ENCODE assay signal across 18 mouse cellular contexts in genomic region chr11:102268520-102269244, GRCm38 (mm10). TPM values are rescaled to one million over a fixed set of nuclear protein-coding genes. Genes with fewer than 3 reads are reported as not detected.
DNase-seq lines count a peak whose midpoint lies in the region; ATAC-seq and TF ChIP-seq lines count a peak whose summit lies in the region.
"Had no signal": no experiment of that assay in that cellular context is flagged by ENCODE, and none has a peak within 500 bp of the region (broad histone marks: within the 10 kb centered on the region; RNA-seq: fewer than 3 reads in every experiment).

Gene Asb16, plus strand, starts transcription at chr11:102268743.

- peak within 1 kb of the TSS; percentile 9; the same call in 1 of the 2 replicates for H3K4me2 ChIP-seq in heart, embryonic 13.5 days
- no peak within 1 kb of the TSS for H3K4me2 ChIP-seq in midbrain, embryonic 11.5 days
- H3K4me2 ChIP-seq in midbrain, postnatal 0 days (ENCODE audit: low read depth, low read length, poor library complexity, severe bottlenecking): no peak within 1 kb of the TSS
- H3K4me2 ChIP-seq in forebrain, embryonic 13.5 days: no peak within 1 kb of the TSS
- no peak within 1 kb of the TSS; the same call in 1 of the 2 replicates for H3K4me2 ChIP-seq in midbrain, embryonic 16.5 days (ENCODE audit: low read length)

- 0 out of 2 replicates have a peak within 1 kb of the TSS, but pooled peaks have one; percentile 28 for H3K27ac ChIP-seq in heart, embryonic 13.5 days (replicated peaks)
- no peak within 1 kb of the TSS for H3K27ac ChIP-seq in midbrain, embryonic 11.5 days (ENCODE audit: low read depth, low read length)
- no peak within 1 kb of the TSS for H3K27ac ChIP-seq in midbrain, postnatal 0 days (ENCODE audit: low read depth, low read length)
- H3K27ac ChIP-seq in forebrain, embryonic 13.5 days: no peak within 1 kb of the TSS
- no peak within 1 kb of the TSS for H3K27ac ChIP-seq in midbrain, embryonic 16.5 days (ENCODE audit: low read length)
- H3K27ac ChIP-seq: embryonic facial prominence, embryonic 13.5 days; limb, embryonic 12.5 days; macrophage; stomach, embryonic 15.5 days had no signal

- peaks cover 4% of the 10 kb centered on the region; the same call in 1 of the 2 replicates for H3K36me3 ChIP-seq in heart, embryonic 13.5 days
- no peaks in the 10 kb centered on the region for H3K36me3 ChIP-seq in midbrain, embryonic 11.5 days (ENCODE audit: control insufficient read depth, insufficient read depth, low read length)
- no peaks in the 10 kb centered on the region for H3K36me3 ChIP-seq in midbrain, postnatal 0 days (ENCODE audit: insufficient read depth, low read length)
- no peaks in the 10 kb centered on the region for H3K36me3 ChIP-seq in forebrain, embryonic 13.5 days (ENCODE audit: poor library complexity, severe bottlenecking)
- no peaks in the 10 kb centered on the region for H3K36me3 ChIP-seq in midbrain, embryonic 16.5 days (ENCODE audit: control insufficient read depth, insufficient read depth, low read length)
- H3K36me3 ChIP-seq: stomach, embryonic 15.5 days had no signal

- H3K4me1 ChIP-seq in heart, embryonic 13.5 days: peaks cover 17% of the 10 kb centered on the region
- H3K4me1 ChIP-seq in midbrain, embryonic 11.5 days (ENCODE audit: control insufficient read depth, insufficient read depth, low read length): no peaks in the 10 kb centered on the region
- no peaks in the 10 kb centered on the region for H3K4me1 ChIP-seq in midbrain, postnatal 0 days (ENCODE audit: insufficient read depth, low read length)
- H3K4me1 ChIP-seq in forebrain, embryonic 13.5 days: peaks cover 6% of the 10 kb centered on the region; the same call in 1 of the 2 replicates
- no peaks in the 10 kb centered on the region for H3K4me1 ChIP-seq in midbrain, embryonic 16.5 days (ENCODE audit: control insufficient read depth, insufficient read depth, low read length)

- H3K4me3 ChIP-seq in heart, embryonic 13.5 days: no peak within 1 kb of the TSS
- H3K4me3 ChIP-seq in midbrain, embryonic 11.5 days (ENCODE audit: low read depth, low read length): no peak within 1 kb of the TSS
- no peak within 1 kb of the TSS for H3K4me3 ChIP-seq in midbrain, postnatal 0 days (ENCODE audit: low read depth, low read length)
- no peak within 1 kb of the TSS for H3K4me3 ChIP-seq in forebrain, embryonic 13.5 days
- no peak within 1 kb of the TSS for H3K4me3 ChIP-seq in midbrain, embryonic 16.5 days (ENCODE audit: low read depth, low read length)
- H3K4me3 ChIP-seq: embryonic facial prominence, embryonic 13.5 days; limb, embryonic 12.5 days; stomach, embryonic 15.5 days had no signal

- H3K9ac ChIP-seq in heart, embryonic 13.5 days: peak within 1 kb of the TSS; percentile 37; the same call in 1 of the 2 replicates
- no peak within 1 kb of the TSS for H3K9ac ChIP-seq in midbrain, embryonic 11.5 days (ENCODE audit: low read length)
- H3K9ac ChIP-seq in midbrain, postnatal 0 days (replicated peaks; ENCODE audit: low read length, poor library complexity, severe bottlenecking): no peak within 1 kb of the TSS
- no peak within 1 kb of the TSS for H3K9ac ChIP-seq in forebrain, embryonic 13.5 days
- no peak within 1 kb of the TSS for H3K9ac ChIP-seq in midbrain, embryonic 16.5 days (ENCODE audit: low read depth, low read length)
- H3K9ac ChIP-seq: stomach, embryonic 15.5 days had no signal

- no peak for ATAC-seq in heart, embryonic 13.5 days (ENCODE audit: extremely low read depth, insufficient number of reproducible peaks, low FRiP score, low TSS enrichment)
- ATAC-seq in midbrain, embryonic 11.5 days (ENCODE audit: low FRiP score): no peak
- no peak for ATAC-seq in midbrain, postnatal 0 days (ENCODE audit: low FRiP score)
- ATAC-seq in forebrain, embryonic 13.5 days: no peak
- ATAC-seq in midbrain, embryonic 16.5 days: no peak

- intact Hi-C loops in heart, postnatal 36 days (cut with DNase I): loop anchor here (5.0 kb wide), 1 partner anchor 206 kb away; no protein-coding TSS in a partner anchor

- no peaks in the 10 kb centered on the region for H3K9me3 ChIP-seq in heart, embryonic 13.5 days
- no peaks in the 10 kb centered on the region for H3K9me3 ChIP-seq in midbrain, embryonic 11.5 days (ENCODE audit: control insufficient read depth, low read length)
- no peaks in the 10 kb centered on the region for H3K9me3 ChIP-seq in midbrain, postnatal 0 days (ENCODE audit: low read length)
- no peaks in the 10 kb centered on the region for H3K9me3 ChIP-seq in forebrain, embryonic 13.5 days (replicated peaks)
- no peaks in the 10 kb centered on the region for H3K9me3 ChIP-seq in midbrain, embryonic 16.5 days (replicated peaks; ENCODE audit: control insufficient read depth, low read length, poor library complexity, severe bottlenecking)
- H3K9me3 ChIP-seq: embryonic facial prominence, embryonic 13.5 days; forebrain, embryonic 10.5 days; limb, embryonic 12.5 days; stomach, embryonic 15.5 days had no signal

- 82% methylated on average over 12 of the region's 12 CpGs for WGBS in heart, embryonic 13.5 days
- 83% methylated on average over 12 of the region's 12 CpGs for WGBS in midbrain, embryonic 11.5 days
- 81% methylated on average over 12 of the region's 12 CpGs for WGBS in midbrain, postnatal 0 days
- WGBS in forebrain, embryonic 13.5 days: 89% methylated on average over 12 of the region's 12 CpGs
- 81% methylated on average over 12 of the region's 12 CpGs for WGBS in midbrain, embryonic 16.5 days

- H3K27me3 ChIP-seq in heart, embryonic 13.5 days (replicated peaks): no peaks in the 10 kb centered on the region; the same call in 1 of the 2 replicates
- no peaks in the 10 kb centered on the region for H3K27me3 ChIP-seq in midbrain, embryonic 11.5 days (ENCODE audit: control insufficient read depth, insufficient read depth, low read length)
- no peaks in the 10 kb centered on the region for H3K27me3 ChIP-seq in midbrain, postnatal 0 days (ENCODE audit: insufficient read depth, low read length)
- no peaks in the 10 kb centered on the region for H3K27me3 ChIP-seq in forebrain, embryonic 13.5 days
- H3K27me3 ChIP-seq in midbrain, embryonic 16.5 days (ENCODE audit: control insufficient read depth, insufficient read depth, low read depth, low read length): no peaks in the 10 kb centered on the region; the same call in 1 of the 2 replicates
- H3K27me3 ChIP-seq: embryonic facial prominence, embryonic 13.5 days; limb, embryonic 12.5 days; stomach, embryonic 15.5 days had no signal

- no peak for DNase-seq in heart, postnatal 36 days
- peak; percentile 12 for DNase-seq in midbrain, embryonic 11.5 days (ENCODE audit: low spot score, missing footprints)
- no peak for DNase-seq in midbrain, postnatal 0 days (ENCODE audit: low spot score)
- no peak for DNase-seq in gastrocnemius, postnatal 25 days
- no peak for DNase-seq in thymus, postnatal 4 days
- DNase-seq: cerebellum, adult 18-20 months; lung, adult 2 months; spleen, adult 18-20 months; thymus, postnatal 14 days had no signal

- no peak for TF ChIP-seq CTCF in midbrain, postnatal 0 days (IDR thresholded peaks at IDR 0.05)

RNA-seq across cellular contexts. Expression of gene Asb16, which starts in this region (rescaled TPM):
- polyA plus RNA-seq in heart, embryonic 13.5 days (2015; fragmentation: Nextera tagmentation; extraction: Ambion mirVana): 0.09 TPM in 1 of 2 replicates, not detected in the other
- total RNA-seq in heart, postnatal 36 days (2021): 1 to 10 TPM in 1 of 2 experiments, under 1 TPM in 1; 0.73 to 1.1 TPM
- 0.08 TPM in 1 of 2 replicates, not detected in the other for polyA plus RNA-seq in midbrain, embryonic 11.5 days (2014; fragmentation: Nextera tagmentation; extraction: Ambion mirVana)
- 2.3 and 2.5 TPM in 2 replicates for total RNA-seq in midbrain, postnatal 0 days (2014; rRNA removed)
- 0.28 and 0.32 TPM in 2 replicates for polyA plus RNA-seq in midbrain, postnatal 0 days (2015; fragmentation: Nextera tagmentation; extraction: Ambion mirVana)
- 10 to 100 TPM; 70.0 to 71.3 TPM for total RNA-seq in gastrocnemius, postnatal 25 days (2021)
- polyA plus RNA-seq in forebrain, embryonic 13.5 days (2015; fragmentation: Nextera tagmentation; extraction: Ambion mirVana): not detected in 2 replicates
- polyA plus RNA-seq in midbrain, embryonic 16.5 days (2015; fragmentation: Nextera tagmentation; extraction: Ambion mirVana): 0.07 and 0.10 TPM in 2 replicates
- total RNA-seq: monocyte, adult 5-6 weeks had no signal
- polyA plus RNA-seq: macrophage; stomach, embryonic 15.5 days had no signal

Comparison
In these comparisons a context has a peak if more than half of its experiments do, and no peak if none do; other contexts are left out.
1. RNA of gene Asb16 (total RNA-seq): 70.0 to 71.3 TPM in gastrocnemius, postnatal 25 days; 2.3 to 2.5 TPM in midbrain, postnatal 0 days and 0.73 to 1.1 TPM in heart, postnatal 36 days; every median in the first group is over 10 times any median in the second.
2. Peak in DNase-seq in midbrain, embryonic 11.5 days; RNA of the gene not detected or under 1 TPM.